Mouse (Mus musculus): Measurements from ENCODE around the gene Erc1.

- TF ChIP-seq POLR2A (IDR thresholded peaks at IDR 0.05; ENCODE audit: insufficient read length, low read depth) = no peak
- TF ChIP-seq POLR2AphosphoS2 (IDR thresholded peaks at IDR 0.05; ENCODE audit: insufficient read length, low read depth) = no peak
- no peak for TF ChIP-seq REST (IDR thresholded peaks at IDR 0.05; ENCODE audit: insufficient read depth, insufficient read length)
- no peak for TF ChIP-seq E2F4 (IDR thresholded peaks at IDR 0.05; ENCODE audit: insufficient read depth)
- TF ChIP-seq TCF12 (IDR thresholded peaks at IDR 0.05; ENCODE audit: insufficient read depth, poor library complexity, severe bottlenecking) = no peak
- TF ChIP-seq CEBPB (IDR thresholded peaks at IDR 0.05; ENCODE audit: insufficient read depth, poor library complexity, severe bottlenecking) = no peak
- no peak for TF ChIP-seq MAX (IDR thresholded peaks at IDR 0.05; ENCODE audit: low read depth)
- no peak for TF ChIP-seq MYOD1 (IDR thresholded peaks at IDR 0.05; ENCODE audit: control insufficient read depth in 1 of 3, insufficient read length in 2 of 3, low read depth in 2 of 3)
- no peak for TF ChIP-seq SRF (IDR thresholded peaks at IDR 0.05; ENCODE audit: control insufficient read depth, insufficient read length, low read depth)
- no peak for TF ChIP-seq MYOG (IDR thresholded peaks at IDR 0.05; ENCODE audit: control insufficient read depth in 1 of 3, insufficient read depth in 1 of 3, insufficient read length in 2 of 3, low read depth in 2 of 3)
- TF ChIP-seq USF1 (IDR thresholded peaks at IDR 0.05; ENCODE audit: low read depth) = no peak
These were observed 89.5 kb downstream of the Erc1 start for GRCm38 (mm10) chr6:119758490-119758889.
